Mouse (Mus musculus) forebrain, embryonic 15.5 days (tissue): ENCODE data around the gene Tox4. TPM values are rescaled to one million over a fixed set of nuclear protein-coding genes. Genes with fewer than 3 reads are reported as not detected.
"Not testable (repeated sequence)": the region's sequence is repeated elsewhere in the genome, so short reads cannot be mapped to it uniquely, and the experiment has no call there.

ENCODE experiments used
- ATAC-seq: fragments of 200-750 bp; cut with Nextera tagmentation; replicated peaks from 2 replicates; pipeline ENCODE4 v1.8.0; 2017; ENCODE audit warnings: mild to moderate bottlenecking, moderate TSS enrichment, moderate library complexity
- H3K27ac ChIP-seq: fragments of 300-500 bp; sonication (generic); replicated peaks from 2 replicates; pipeline ENCODE4 v1.5.1; 2015; ENCODE audit warnings: mild to moderate bottlenecking, inconsistent platforms
- H3K27me3 ChIP-seq: fragments of 300-500 bp; sonication (generic); 2 replicates; pipeline ENCODE4 v1.6.1; 2015; ENCODE audit warnings: inconsistent platforms
- H3K36me3 ChIP-seq: fragments of 300-500 bp; sonication (generic); 2 replicates; pipeline ENCODE4 v1.6.1; 2015; ENCODE audit warnings: mild to moderate bottlenecking, inconsistent platforms
- H3K4me1 ChIP-seq: fragments of 300-500 bp; sonication (generic); 2 replicates; pipeline ENCODE4 v1.6.1; 2015; ENCODE audit warnings: inconsistent platforms
- H3K4me2 ChIP-seq: fragments of 300-500 bp; sonication (generic); replicated peaks from 2 replicates; pipeline ENCODE4 v1.6.1; 2015; ENCODE audit warnings: mild to moderate bottlenecking, inconsistent platforms
- H3K4me3 ChIP-seq: fragments of 300-500 bp; sonication (generic); 2 replicates; pipeline ENCODE4 v1.5.1; 2015; ENCODE audit warnings: mild to moderate bottlenecking, inconsistent platforms
- H3K9ac ChIP-seq: fragments of 300-500 bp; sonication (generic); replicated peaks from 2 replicates; pipeline ENCODE4 v1.6.1; 2015; ENCODE audit warnings: mild to moderate bottlenecking, inconsistent platforms
- H3K9me3 ChIP-seq: fragments of 300-500 bp; sonication (generic); 2 replicates; pipeline ENCODE4 v1.6.1; 2016; ENCODE audit warnings: inconsistent platforms
- WGBS: fragments of 180-500 bp; shearing (Covaris S2); methylation state at CpG from one replicate; pipeline ENCODE4 v1.1.7; 2015; ENCODE audit warnings: mixed read lengths; 5-methylcytosine and 5-hydroxymethylcytosine counted together
- polyA plus RNA-seq: library from polyadenylated mRNA; unstranded; fragments of >200 nt; fragmentation: Nextera tagmentation; extraction: Ambion mirVana; gene quantifications from 2 replicates; pipeline ENCODE4 v1.2.1, GENCODE M21; 2015

The Tox4 gene
- polyA plus RNA-seq, 1 experiment from 2014 or later, result 59.5 TPM

DNA sequence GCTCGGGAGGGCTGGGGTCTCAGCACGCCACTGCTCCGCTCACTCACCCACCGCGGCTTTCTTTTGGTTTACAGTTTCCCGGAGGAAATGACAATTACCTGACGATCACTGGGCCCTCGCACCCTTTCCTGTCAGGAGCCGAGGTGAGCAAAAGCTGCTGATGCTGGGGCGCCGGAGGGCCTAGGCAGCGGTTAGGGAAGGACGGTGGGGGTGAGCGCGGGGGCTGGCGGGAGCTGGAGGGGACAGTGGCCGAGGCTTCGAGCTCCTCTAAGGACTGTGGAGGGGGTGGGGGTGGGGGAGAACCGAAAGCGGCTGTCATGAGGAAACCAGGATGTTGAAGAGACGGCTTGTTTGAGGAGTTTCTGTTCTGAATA, 788 bp downstream of the Tox4 start:
- Histone ChIP-seq H3K9me3 (no peaks in the 10 kb centered on the region), H3K27me3 (no peaks in the 10 kb centered on the region), H3K4me1 (peaks cover 17% of the 10 kb centered on the region), H3K36me3 (peaks cover 7% of the 10 kb centered on the region), H3K9ac (peak overlapping the region; percentile 74), H3K27ac (peak overlapping the region; percentile 86), H3K4me2 (peak overlapping the region; percentile 57), H3K4me3 (peak overlapping the region; percentile 55)
- ATAC-seq, result peak; percentile 42
- WGBS, result under 1% methylated on average over 21 of the region's 21 CpGs

DNA sequence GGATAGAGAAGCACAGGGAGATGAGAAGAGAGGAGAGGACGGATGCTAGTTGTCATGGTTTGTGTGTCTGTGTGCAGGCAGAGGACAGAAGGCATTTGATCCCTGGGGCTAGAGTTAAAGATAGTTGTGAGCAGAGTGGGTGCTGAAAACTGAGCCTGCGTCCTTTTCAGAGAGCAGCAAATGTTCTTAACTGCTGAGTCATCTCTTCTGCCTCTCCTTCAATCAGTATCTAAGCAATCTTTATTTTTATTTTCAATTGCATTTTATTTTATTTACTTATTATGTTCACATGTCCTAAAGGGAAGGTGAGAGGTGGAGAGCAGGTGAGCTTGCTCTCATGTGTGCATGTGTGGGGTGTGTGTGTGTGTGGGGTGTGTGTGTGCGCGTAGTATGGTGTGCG, 4.7 kb downstream of the Tox4 start:
- no peak overlapping the region for H3K9ac ChIP-seq
- H3K4me3 ChIP-seq, result no peak overlapping the region
- no peaks in the 10 kb centered on the region for H3K9me3 ChIP-seq
- no peak for ATAC-seq
- H3K4me1 ChIP-seq, result peaks cover 10% of the 10 kb centered on the region
- H3K27ac ChIP-seq, result no peak overlapping the region
- peaks cover 29% of the 10 kb centered on the region for H3K36me3 ChIP-seq
- H3K27me3 ChIP-seq, result no peaks in the 10 kb centered on the region
- H3K4me2 ChIP-seq, result no peak overlapping the region
- WGBS, result 97% methylated on average over 5 of the region's 5 CpGs

DNA sequence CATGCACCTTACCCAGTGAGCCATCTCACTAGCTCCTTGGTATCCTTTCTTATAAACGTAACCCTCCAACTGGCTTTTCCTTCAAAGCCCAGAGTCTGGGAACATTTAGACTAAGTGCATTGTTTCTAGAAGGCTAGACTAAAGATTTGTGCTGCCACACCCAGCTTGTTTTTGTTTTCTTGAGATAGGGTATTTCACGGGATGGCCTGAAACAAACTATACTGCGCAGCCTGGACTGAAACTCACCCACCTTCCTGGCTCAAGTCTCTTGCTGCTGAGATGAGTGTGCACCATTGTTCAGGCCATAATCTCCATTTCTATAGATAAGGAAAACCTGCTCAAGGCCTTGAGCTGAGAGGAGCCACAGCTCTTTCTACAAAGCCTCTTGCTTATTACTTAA, 5.2 kb downstream of the Tox4 start:
- WGBS, result 91% methylated on average over 3 of the region's 3 CpGs
- no peak overlapping the region for H3K27ac ChIP-seq

DNA sequence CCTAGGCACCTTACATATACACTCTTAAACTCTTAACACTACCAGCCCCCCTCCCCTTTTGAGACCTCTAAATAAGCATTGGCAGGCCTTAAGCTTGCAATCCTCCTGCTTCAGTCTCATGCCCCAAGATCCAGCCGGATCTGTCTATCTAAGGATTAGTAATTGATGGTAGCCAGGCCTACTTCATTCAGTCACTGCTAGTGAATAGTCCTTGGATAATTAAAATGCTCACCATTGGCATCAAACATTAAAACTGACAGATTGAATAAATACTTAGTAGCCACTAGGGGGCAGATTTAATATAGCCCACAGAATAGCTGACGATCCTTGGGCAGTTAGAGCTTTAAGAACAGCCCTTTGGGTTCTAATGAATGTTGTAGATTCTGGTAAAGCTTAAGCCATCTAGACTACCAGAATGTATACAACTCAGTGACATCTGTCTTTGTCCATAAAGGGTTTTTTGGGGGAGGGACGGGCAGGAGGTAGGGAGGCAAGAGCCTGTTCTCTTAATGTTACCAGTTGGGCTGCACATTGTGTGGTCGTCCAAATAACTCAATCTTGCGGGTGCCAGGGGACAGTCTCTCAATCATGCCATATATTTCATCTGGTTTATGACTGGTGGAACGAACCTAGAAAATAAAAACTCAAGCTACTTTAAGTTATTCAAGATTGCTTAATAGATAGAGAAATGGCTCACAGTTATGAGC, 16.8 kb downstream of the Tox4 start:
- Histone ChIP-seq H3K9me3 (no peaks in the 10 kb centered on the region), H3K4me2 (no peak overlapping the region), H3K27ac (no peak overlapping the region), H3K9ac (no peak overlapping the region), H3K4me3 (no peak overlapping the region), H3K4me1 (no peaks in the 10 kb centered on the region), H3K27me3 (no peaks in the 10 kb centered on the region), H3K36me3 (peaks cover 75% of the 10 kb centered on the region)
- whole genome bisulfite sequencing, result 64% methylated on average over 6 of the region's 6 CpGs
- peak; percentile 63 for ATAC-seq

More for the DNA sequence above, 5.2 kb downstream of the Tox4 start:
- H3K9me3 ChIP-seq, result no peaks in the 10 kb centered on the region
- no peak for ATAC-seq
- H3K9ac ChIP-seq, result no peak overlapping the region
- peaks cover 9% of the 10 kb centered on the region for H3K4me1 ChIP-seq
- no peak overlapping the region for H3K4me2 ChIP-seq
- H3K27me3 ChIP-seq, result no peaks in the 10 kb centered on the region
- H3K4me3 ChIP-seq, result no peak overlapping the region
- H3K36me3 ChIP-seq, result peaks cover 33% of the 10 kb centered on the region

DNA sequence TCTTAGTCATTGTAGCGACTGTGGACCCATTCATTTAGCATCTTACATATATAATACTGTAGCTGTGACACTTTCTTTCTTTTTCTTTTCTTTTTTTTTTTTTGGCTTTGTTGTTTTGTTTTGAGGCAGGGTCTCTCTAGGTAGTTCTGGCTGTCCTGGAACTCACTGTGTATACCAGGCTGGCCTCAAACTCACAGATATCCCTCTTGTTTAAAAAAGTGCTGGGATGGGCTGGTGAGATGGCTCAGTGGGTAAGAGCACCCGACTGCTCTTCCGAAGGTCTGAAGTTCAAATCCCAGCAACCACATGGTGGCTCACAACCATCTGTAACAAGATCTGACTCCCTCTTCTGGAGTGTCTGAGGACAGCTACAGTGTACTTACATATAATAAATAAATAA, 24.6 kb downstream of the Tox4 start:
- not testable (repeated sequence) for H3K27me3 ChIP-seq, H3K9me3 ChIP-seq, H3K27ac ChIP-seq, H3K4me2 ChIP-seq, H3K9ac ChIP-seq, ATAC-seq, H3K4me3 ChIP-seq
- H3K36me3 ChIP-seq, result peaks cover 15% of the 10 kb centered on the region
- WGBS, result 81% methylated on average over 3 of the region's 3 CpGs
- peaks cover 14% of the 10 kb centered on the region for H3K4me1 ChIP-seq

DNA sequence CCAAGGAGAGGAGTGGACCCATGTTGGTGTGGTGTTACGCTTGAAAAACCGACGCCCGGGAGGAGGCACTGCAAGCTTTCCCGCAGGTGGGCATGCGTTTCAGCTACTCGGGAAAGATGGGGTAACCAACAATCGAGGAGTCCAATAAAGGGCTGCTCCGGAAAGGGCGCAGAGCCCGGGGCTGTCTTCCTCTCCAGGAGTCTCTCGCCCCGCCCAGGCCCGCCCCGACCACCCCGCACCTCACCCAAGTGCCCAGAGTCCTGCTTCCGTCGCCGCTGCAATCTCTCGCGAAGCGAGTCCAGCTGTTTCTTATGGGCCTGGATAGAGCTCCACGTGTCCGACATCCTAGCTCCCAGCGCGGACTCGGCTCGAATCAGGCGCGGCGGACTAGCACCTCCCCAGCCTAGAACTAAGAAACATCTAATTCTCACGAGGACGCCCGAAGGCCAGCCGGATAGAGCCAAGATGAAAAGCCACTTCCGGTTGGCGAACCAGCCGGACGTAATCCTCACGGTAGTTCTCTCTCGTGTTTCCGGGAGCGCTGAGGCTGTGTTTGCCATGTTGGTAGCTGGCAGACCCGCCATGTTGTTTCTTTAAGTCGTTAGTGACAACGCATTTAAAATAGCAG, 25.8 kb downstream of the Tox4 start, which contains the start of gene Mettl3:
Gene Mettl3, minus strand, starts transcription at position 485 of the 628 bp plus-strand sequence.
- peak within 1 kb of the TSS; percentile 72 for H3K9ac ChIP-seq
- peaks cover 14% of the 10 kb centered on the region for H3K4me1 ChIP-seq
- ATAC-seq, result peak; percentile 95
- H3K27ac ChIP-seq, result peak within 1 kb of the TSS; percentile 94
- H3K4me2 ChIP-seq, result peak within 1 kb of the TSS; percentile 58
- under 1% methylated on average over 46 of the region's 46 CpGs for WGBS
- H3K9me3 ChIP-seq, result no peaks in the 10 kb centered on the region
- H3K4me3 ChIP-seq, result peak within 1 kb of the TSS; percentile 64
- peaks cover 4% of the 10 kb centered on the region for H3K36me3 ChIP-seq
- H3K27me3 ChIP-seq, result no peaks in the 10 kb centered on the region

DNA sequence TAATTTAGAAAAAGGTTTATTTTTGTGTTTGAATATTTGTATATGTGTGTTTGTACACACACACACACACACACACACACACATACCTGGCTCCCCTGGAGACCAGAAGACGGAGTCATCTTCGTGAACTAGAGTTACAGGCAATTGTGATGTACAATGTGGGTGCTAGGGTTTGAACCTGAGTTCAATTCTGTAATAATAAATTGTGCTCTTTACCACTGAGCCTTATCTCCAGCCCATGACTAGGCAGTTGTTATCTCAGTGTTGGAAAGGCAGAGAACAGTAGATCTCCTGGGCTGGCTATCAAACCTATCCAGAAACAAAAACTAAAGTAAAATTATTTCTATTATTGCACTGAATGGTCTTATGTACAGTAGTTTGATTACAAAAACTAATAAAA, 27.2 kb downstream of the Tox4 start:
- ATAC-seq, result no peak
- Histone ChIP-seq H3K36me3 (no peaks in the 10 kb centered on the region; the same call in 1 of the 2 replicates), H3K9me3 (no peaks in the 10 kb centered on the region), H3K27me3 (no peaks in the 10 kb centered on the region), H3K9ac (no peak overlapping the region), H3K4me2 (no peak overlapping the region), H3K4me3 (no peak overlapping the region), H3K4me1 (peaks cover 23% of the 10 kb centered on the region), H3K27ac (no peak overlapping the region)
- WGBS, result 92% methylated on average over 2 of the region's 2 CpGs

DNA sequence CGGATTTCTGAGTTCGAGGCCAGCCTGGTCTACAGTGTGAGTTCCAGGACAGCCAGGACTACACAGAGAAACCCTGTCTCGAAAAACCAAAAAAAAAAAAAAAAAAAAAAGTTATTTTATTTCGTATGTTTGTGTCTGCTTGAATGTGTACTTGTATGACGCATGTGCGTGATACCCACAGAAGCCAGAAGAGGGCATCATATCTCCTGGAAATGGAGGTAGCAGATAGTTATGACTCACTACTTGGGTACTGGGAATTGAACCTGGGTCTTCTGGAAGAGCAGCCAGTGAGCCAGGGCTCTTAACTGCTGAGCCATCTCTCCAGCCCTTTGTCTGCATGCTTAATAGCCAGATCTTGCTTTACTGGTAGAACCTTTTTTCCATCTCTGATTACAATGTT, 31.4 kb downstream of the Tox4 start:
- H3K4me1 ChIP-seq, result peaks cover 51% of the 10 kb centered on the region
- H3K36me3 ChIP-seq, result peaks cover 28% of the 10 kb centered on the region
- H3K27ac ChIP-seq, H3K4me3 ChIP-seq, H3K4me2 ChIP-seq, ATAC-seq, H3K9ac ChIP-seq, H3K27me3 ChIP-seq, H3K9me3 ChIP-seq: not testable (repeated sequence)
- 96% methylated on average over 6 of the region's 6 CpGs for WGBS

DNA sequence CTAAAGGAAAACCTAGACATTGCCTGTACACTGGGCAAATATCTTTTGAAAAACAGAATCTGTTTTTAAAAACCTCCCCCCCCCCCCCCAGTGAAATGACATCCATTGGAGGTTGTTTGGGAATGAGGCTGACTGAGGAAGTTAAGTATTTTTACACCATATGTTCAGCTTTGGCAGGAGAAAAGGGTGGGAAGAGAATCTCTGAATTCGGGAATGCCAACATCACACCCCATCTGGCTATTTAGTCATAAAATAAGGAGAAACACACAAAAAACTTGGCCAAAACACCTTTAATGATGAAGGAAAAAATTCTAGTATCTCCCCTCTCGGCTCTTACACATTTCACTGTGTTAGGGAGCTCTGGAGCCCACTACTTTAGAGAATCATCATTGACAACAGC, 32.0 kb downstream of the Tox4 start:
- Histone ChIP-seq H3K4me2 (no peak overlapping the region), H3K27me3 (no peaks in the 10 kb centered on the region), H3K27ac (no peak overlapping the region), H3K9me3 (no peaks in the 10 kb centered on the region), H3K4me3 (no peak overlapping the region), H3K9ac (no peak overlapping the region), H3K4me1 (peaks cover 53% of the 10 kb centered on the region), H3K36me3 (peaks cover 28% of the 10 kb centered on the region)
- ATAC-seq, result 0 out of 2 replicates have a peak, but pooled peaks have one; percentile 26
- WGBS, result 48% methylated on average over 2 of the region's 2 CpGs

DNA sequence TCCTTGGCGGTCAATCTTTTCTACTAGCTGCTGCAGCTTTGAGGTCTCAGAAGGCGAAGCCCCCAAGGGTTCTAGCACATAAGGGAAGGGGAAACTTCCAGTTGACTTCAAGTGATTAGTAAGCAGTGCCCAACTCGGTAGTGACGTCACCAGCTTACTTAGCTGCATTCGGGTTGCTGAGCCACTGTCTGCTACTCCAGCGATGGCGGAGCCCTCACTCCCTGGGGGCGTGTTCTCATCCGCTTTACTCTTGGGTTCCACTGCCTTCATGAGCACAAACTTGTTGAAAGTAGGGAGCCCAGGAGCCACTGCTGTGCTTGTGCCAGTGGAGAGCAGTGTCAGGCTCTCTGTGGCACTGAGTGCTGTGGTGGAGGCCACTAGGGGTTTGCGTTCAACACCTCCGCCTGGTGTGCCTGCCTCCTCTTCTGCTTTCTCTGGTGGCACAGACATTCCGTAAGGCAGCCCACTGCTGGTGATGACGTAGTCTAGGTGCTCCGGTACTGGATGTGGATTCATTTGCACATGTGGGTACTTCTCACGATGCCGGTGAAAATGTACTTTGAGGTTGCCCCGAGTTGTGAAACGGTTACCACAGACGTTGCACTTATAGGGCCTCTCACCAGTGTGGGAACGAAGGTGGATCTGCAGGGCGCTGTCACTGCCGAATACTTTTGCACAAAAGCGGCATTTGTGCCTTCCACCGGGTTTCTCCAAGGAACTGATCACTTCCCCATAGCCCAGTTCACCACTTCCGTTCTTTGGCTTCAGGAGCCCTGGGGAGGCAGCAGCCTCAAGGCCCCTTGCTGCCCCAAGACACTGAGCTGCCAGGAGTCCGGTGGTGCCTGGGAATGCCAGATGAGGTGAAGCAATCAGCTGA, 35.2 kb downstream of the Tox4 start:
- Histone ChIP-seq H3K27me3 (no peaks in the 10 kb centered on the region), H3K27ac (no peak overlapping the region), H3K4me3 (peak overlapping the region; percentile 95), H3K9ac (0 out of 2 replicates have a peak overlapping the region, but pooled peaks have one; percentile 89), H3K4me1 (peaks cover 64% of the 10 kb centered on the region), H3K36me3 (peaks cover 28% of the 10 kb centered on the region), H3K4me2 (peak overlapping the region; percentile 57), H3K9me3 (no peaks in the 10 kb centered on the region)
- 86% methylated on average over 26 of the region's 26 CpGs for WGBS
- ATAC-seq, result no peak

DNA sequence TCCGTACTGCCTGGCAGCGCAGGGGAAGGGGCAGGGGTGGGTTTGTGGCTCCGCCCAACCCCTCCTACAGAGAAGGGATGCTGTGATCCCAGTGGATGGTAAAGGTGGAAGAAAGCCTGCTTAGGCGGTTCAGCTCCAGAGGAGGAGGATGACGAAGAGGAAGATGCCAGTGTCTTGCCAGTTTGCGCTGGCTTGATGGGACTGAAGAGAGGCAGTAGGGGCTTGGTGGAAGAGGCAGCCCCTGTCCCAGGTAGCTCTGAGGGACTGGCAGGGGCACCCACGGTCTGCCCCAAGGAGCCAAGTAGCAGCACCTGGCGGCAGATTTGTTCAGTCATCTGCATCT, 35.8 kb downstream of the Tox4 start:
- Histone ChIP-seq H3K4me3 (peak overlapping the region; percentile 95), H3K4me1 (peaks cover 67% of the 10 kb centered on the region)

DNA sequence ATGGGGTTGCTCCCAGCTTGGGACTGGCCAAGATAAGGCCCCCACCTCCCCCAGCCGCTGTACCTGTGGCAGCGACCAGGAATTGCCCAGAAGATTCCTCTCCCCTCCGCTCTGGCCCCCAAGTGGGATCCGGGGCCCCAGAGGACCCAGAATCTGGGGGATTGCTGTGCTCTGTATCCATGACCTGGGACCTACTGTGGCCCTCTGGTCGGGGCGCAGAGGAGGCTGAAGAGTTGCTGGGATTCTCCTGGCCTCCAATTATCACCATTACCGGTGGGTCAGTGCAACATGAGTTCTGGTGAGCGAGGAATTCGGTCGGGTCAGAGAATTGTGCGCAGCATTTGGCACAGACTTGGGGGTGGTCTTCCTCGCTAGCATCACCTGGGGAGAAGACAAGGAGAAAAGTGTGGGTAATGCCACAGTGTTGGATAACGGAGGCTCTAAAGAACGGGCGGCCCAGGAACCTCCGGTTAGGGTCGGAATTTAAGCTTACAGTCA, 36.4 kb downstream of the Tox4 start:
- no peaks in the 10 kb centered on the region for H3K9me3 ChIP-seq
- WGBS, result 12% methylated on average over 17 of the region's 17 CpGs
- H3K9ac ChIP-seq, result peak overlapping the region; percentile 89
- peak overlapping the region; percentile 95 for H3K4me3 ChIP-seq
- peaks cover 64% of the 10 kb centered on the region for H3K4me1 ChIP-seq
- H3K36me3 ChIP-seq, result peaks cover 28% of the 10 kb centered on the region
- H3K4me2 ChIP-seq, result peak overlapping the region; percentile 57
- H3K27ac ChIP-seq, result peak overlapping the region; percentile 95
- peak; percentile 5; the same call in 1 of the 2 replicates for ATAC-seq
- no peaks in the 10 kb centered on the region for H3K27me3 ChIP-seq

More for the DNA sequence above, 35.8 kb downstream of the Tox4 start:
- H3K4me2 ChIP-seq, result peak overlapping the region; percentile 57
- ATAC-seq, result no peak
- H3K9me3 ChIP-seq, result no peaks in the 10 kb centered on the region
- WGBS, result 41% methylated on average over 8 of the region's 8 CpGs
- H3K27me3 ChIP-seq, result no peaks in the 10 kb centered on the region
- peak overlapping the region; percentile 95; the same call in 1 of the 2 replicates for H3K27ac ChIP-seq
- peaks cover 28% of the 10 kb centered on the region for H3K36me3 ChIP-seq
- H3K9ac ChIP-seq, result peak overlapping the region; percentile 89; the same call in 1 of the 2 replicates
